Mouse (Mus musculus): Measurements from ENCODE around the gene Glrx5.

DNA sequence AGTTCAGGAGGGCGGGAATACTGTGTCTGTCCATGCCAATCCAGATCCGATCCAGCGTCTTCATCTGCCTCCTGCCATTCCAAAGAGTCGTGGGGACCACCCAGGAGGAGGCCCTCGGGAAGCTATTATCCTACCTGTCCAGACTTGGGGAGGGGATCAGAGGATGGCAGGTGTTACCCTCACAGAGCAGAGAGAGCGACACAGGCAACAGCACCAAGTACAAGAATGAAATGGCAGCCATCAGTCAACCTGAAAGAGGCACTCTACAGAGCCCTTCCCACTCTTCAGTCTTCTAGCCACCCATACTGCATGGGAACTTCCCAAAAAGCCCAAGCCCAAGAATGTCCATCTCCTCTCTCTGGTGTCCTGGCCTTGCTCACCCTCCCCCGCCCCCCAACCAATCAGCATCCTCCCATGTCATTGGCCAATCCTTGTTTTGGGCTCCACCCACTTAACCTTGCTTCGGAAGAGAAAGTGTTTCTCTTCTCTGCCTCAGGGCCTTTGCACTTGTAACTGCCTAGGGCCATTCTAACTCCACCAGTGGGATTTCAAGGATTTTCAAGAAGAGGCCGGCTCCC is 22.2 kb upstream of the Glrx5 start:
- TF ChIP-seq GATA1 (IDR thresholded peaks at IDR 0.05; ENCODE audit: borderline replicate concordance, low read length) (no peak), CTCF (IDR thresholded peaks at IDR 0.05; ENCODE audit: low read depth, low read length) (no peak)

All from G1E (cell line).